9 mouse cellular contexts compared by ENCODE assay signal in the genomic region with DNA sequence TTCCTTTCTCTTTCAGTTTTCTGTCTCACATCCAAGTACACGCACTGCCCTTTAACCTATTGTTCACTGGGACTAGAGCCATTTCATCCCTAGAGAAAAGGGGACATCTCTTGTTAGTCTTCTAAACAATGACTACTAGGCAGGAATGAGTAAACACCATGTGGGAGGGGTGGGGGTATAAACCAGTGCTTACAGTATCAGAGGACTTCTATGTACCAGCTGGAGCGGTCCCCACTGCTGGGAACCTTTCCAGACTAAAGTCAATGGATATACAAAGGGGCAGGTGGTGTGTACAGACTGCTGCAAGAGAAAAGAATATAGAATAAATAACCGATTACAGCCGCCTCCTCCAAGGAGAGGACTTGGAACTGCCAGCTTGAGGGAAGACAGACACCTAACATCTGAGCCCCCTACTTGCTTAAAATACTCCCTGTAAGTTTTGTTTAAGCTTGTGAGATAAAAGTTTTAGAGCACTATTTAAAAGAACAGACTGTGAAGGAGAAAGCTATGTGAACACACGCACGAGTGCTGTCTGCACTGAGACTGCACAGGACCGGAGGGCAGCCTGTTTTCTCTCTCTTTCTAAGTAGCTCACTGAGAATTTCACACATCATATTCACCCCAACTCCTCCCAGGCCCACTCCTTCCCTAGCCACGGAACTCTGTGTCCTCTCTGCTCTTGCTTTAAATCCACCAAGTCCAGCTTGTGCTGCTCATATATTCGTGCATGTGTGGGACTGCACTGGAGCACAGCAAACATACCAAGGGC. TPM values are rescaled to one million over a fixed set of nuclear protein-coding genes. Genes with fewer than 3 reads are reported as not detected.
DNase-seq lines count a peak whose midpoint lies in the region; ATAC-seq and TF ChIP-seq lines count a peak whose summit lies in the region.
"Had no signal": no experiment of that assay in that cellular context is flagged by ENCODE, and none has a peak within 500 bp of the region (broad histone marks: within the 10 kb centered on the region; RNA-seq: fewer than 3 reads in every experiment).

No protein-coding gene starts in this region.

- intact Hi-C loops in gastrocnemius, adult 2 months (cut with DNase I), result no loop called here

- H3K9me3 ChIP-seq in lung, embryonic 15.5 days, result no peaks in the 10 kb centered on the region
- H3K9me3 ChIP-seq in liver, postnatal 0 days (ENCODE audit: low read length), result no peaks in the 10 kb centered on the region
- H3K9me3 ChIP-seq: limb, embryonic 12.5 days had no signal

- no peak for TF ChIP-seq EP300 in liver, postnatal 0 days (IDR thresholded peaks at IDR 0.05; ENCODE audit: low read depth)

- no peaks in the 10 kb centered on the region for H3K27me3 ChIP-seq in lung, embryonic 15.5 days
- H3K27me3 ChIP-seq in liver, postnatal 0 days (ENCODE audit: insufficient read depth, low read length), result no peaks in the 10 kb centered on the region
- H3K27me3 ChIP-seq: limb, embryonic 12.5 days had no signal

- no peaks in the 10 kb centered on the region for H3K36me3 ChIP-seq in lung, embryonic 15.5 days
- no peaks in the 10 kb centered on the region for H3K36me3 ChIP-seq in liver, postnatal 0 days (replicated peaks; ENCODE audit: insufficient read depth, low read length)
- H3K36me3 ChIP-seq: limb, embryonic 12.5 days had no signal

- peaks cover 18% of the 10 kb centered on the region for H3K4me1 ChIP-seq in lung, embryonic 15.5 days
- H3K4me1 ChIP-seq in liver, postnatal 0 days (ENCODE audit: insufficient read depth), result peaks cover 21% of the 10 kb centered on the region

- H3K4me2 ChIP-seq in lung, embryonic 15.5 days, result no peak overlapping the region
- H3K4me2 ChIP-seq in liver, postnatal 0 days (ENCODE audit: low read depth, low read length), result no peak overlapping the region; the same call in 1 of the 2 replicates
- H3K4me2 ChIP-seq: limb, embryonic 12.5 days had no signal

- 44% methylated on average over 9 of the region's 9 CpGs for WGBS in lung, embryonic 15.5 days
- WGBS in liver, postnatal 0 days (ENCODE audit: insufficient replicate concordance), result 61% methylated on average over 9 of the region's 9 CpGs

- no peak for TF ChIP-seq CTCF in gastrocnemius, adult 2 months (IDR thresholded peaks at IDR 0.05)
- TF ChIP-seq CTCF in liver, postnatal 0 days (IDR thresholded peaks at IDR 0.05; ENCODE audit: low read depth), result no peak

- no peak for DNase-seq in gastrocnemius, adult 2 months
- DNase-seq in gastrocnemius, postnatal 4 days (ENCODE audit: low spot score in 2 of 2), result no peak
- no peak for DNase-seq in lung, adult 18-20 months
- DNase-seq in liver, postnatal 0 days, result peak; percentile 26
- DNase-seq in yolk sac, embryonic 10.5 days (ENCODE audit: low spot score), result peak; percentile 26
- DNase-seq in adrenal gland, postnatal 4 days (ENCODE audit: low spot score in 2 of 2), result no peak
- no peak for DNase-seq in gastrocnemius, postnatal 25 days

- no peak overlapping the region for H3K4me3 ChIP-seq in gastrocnemius, adult 2 months
- H3K4me3 ChIP-seq in lung, embryonic 15.5 days, result no peak overlapping the region
- no peak overlapping the region for H3K4me3 ChIP-seq in liver, postnatal 0 days (ENCODE audit: low read depth, low read length)
- H3K4me3 ChIP-seq: limb, embryonic 12.5 days had no signal

- H3K27ac ChIP-seq in gastrocnemius, adult 2 months, result peak overlapping the region; percentile 41
- peak overlapping the region; percentile 63 for H3K27ac ChIP-seq in lung, embryonic 15.5 days
- H3K27ac ChIP-seq in liver, postnatal 0 days (ENCODE audit: low read depth), result peak overlapping the region; percentile 24; the same call in 1 of the 2 replicates
- H3K27ac ChIP-seq: limb, embryonic 12.5 days had no signal

- ATAC-seq in lung, embryonic 15.5 days (ENCODE audit: borderline replicate concordance, extremely low read depth, low FRiP score, low TSS enrichment), result peak; percentile 41; the same call in 1 of the 2 replicates
- peak; percentile 51 for ATAC-seq in liver, postnatal 0 days

- no peak overlapping the region for H3K9ac ChIP-seq in lung, embryonic 15.5 days
- H3K9ac ChIP-seq in liver, postnatal 0 days (replicated peaks), result no peak overlapping the region
- H3K9ac ChIP-seq: limb, embryonic 12.5 days had no signal

RNA-seq across cellular contexts. Expression of gene Ralgps1, which starts 5.4 kb away (rescaled TPM):
- 1 to 10 TPM; 2.5 to 3.1 TPM for total RNA-seq in gastrocnemius, adult 2 months (2021)
- total RNA-seq in gastrocnemius, postnatal 4 days (2021), result 1 to 10 TPM; 5.5 to 5.8 TPM
- 4.0 and 4.5 TPM in 2 replicates for polyA plus RNA-seq in lung, embryonic 15.5 days (2015; fragmentation: Nextera tagmentation; extraction: Ambion mirVana)
- 0.51 and 0.83 TPM in 2 replicates for polyA plus RNA-seq in liver, postnatal 0 days (2015; fragmentation: Nextera tagmentation; extraction: Ambion mirVana)
- 10 to 100 TPM in 1 of 2 experiments, 1 to 10 TPM in 1; 7.6 to 10.1 TPM for total RNA-seq in adrenal gland, postnatal 4 days (2021)
- total RNA-seq in gastrocnemius, postnatal 25 days (2021), result 1 to 10 TPM; 2.3 to 2.5 TPM

Comparison
In these comparisons a context has a peak if more than half of its experiments do, and no peak if none do; other contexts are left out.
1. DNase-seq: peak in liver, postnatal 0 days (single experiment) and yolk sac, embryonic 10.5 days (single experiment); none in gastrocnemius, adult 2 months (single experiment), gastrocnemius, postnatal 4 days (0 of 2), lung, adult 18-20 months (0 of 2), adrenal gland, postnatal 4 days (0 of 2) and gastrocnemius, postnatal 25 days (single experiment).
2. Peak in every context shown above with its lines, with median percentiles within 50 percentile points of each other: H3K27ac ChIP-seq.